Mouse (Mus musculus): ENCODE results near the gene Nup62. TPM values are rescaled to one million over a fixed set of nuclear protein-coding genes. Genes with fewer than 3 reads are reported as not detected.

The Nup62 gene
- polyA plus RNA-seq, 2 experiments, result 31.5 to 44.8 TPM

DNA sequence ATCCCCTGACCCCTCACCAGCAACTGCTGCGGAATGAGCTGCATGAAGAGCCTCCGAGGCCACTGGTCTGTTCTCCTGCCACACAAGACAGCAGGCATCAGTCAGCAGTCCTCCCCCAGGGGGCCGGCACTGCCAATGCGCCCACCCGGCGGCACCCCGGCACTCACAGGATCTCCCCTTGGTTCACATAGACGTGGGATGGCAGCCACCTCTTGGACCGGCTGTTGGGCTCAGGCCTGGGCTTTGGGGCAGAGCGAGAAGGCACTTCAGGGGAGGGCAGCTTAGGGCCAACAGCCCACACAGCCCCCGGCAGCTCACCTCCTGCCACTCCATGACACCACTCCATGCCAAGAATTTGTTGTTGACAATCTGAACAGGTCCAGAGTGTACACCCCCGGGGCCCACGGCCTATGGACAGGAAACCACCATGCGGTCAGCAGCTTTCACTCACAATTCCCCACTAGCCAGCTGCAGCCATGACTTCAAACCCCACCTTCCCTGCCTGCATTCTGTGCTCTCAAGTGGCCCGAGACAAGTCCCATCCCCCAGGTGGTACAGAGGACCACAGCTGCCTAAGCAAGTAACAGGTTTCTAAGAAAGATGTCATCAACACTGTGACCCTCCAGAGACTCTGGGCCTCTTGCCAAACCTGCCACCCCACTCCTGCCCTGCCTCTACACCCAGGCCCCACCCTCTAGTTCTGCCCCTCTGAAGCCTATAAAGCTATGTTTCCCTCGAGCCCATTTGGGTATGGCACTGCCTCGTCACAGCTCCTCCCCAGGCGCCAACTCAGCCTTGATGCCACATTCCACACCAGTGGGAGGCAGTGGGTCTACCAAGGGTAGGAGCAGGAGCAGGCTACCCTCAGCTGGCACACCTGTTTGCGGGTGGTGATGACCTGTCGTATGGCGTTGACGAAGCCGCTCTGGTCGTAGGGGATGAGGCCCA lies 49.0 kb downstream of the Nup62 start:
- WGBS (ENCODE audit: insufficient replicate concordance), result 76% methylated on average over 24 of the region's 24 CpGs
- ATAC-seq (ENCODE audit: insufficient read depth) (no peak), DNase-seq (ENCODE audit: low read depth in 3 of 3, low spot score in 3 of 3) (no peak)
- Histone ChIP-seq H3K4me3 (ENCODE audit: insufficient read depth in 1 of 2, low read depth in 2 of 2, low read length in 2 of 2) (no peak overlapping the region), H3K9ac (replicated peaks) (no peak overlapping the region), H3K36me3 (replicated peaks; ENCODE audit: control insufficient read depth, insufficient read depth, low read depth) (peaks cover 10% of the 10 kb centered on the region), H3K27me3 (ENCODE audit: control insufficient read depth, insufficient read depth, low read length) (no peaks in the 10 kb centered on the region), H3K9me3 (ENCODE audit: control insufficient read depth, low read length) (no peaks in the 10 kb centered on the region), H3K27ac (no peak overlapping the region), H3K4me2 (ENCODE audit: low read depth) (no peak overlapping the region), H3K4me1 (replicated peaks; ENCODE audit: control insufficient read depth in 2 of 2, insufficient read depth in 2 of 2, low read length in 1 of 2) (peaks cover 6 to 16% of the 10 kb centered on the region in 2 experiments; a peak in 3 of 4 replicates)
- no peak for TF ChIP-seq CTCF (IDR thresholded peaks at IDR 0.05; ENCODE audit: low read depth)

DNA sequence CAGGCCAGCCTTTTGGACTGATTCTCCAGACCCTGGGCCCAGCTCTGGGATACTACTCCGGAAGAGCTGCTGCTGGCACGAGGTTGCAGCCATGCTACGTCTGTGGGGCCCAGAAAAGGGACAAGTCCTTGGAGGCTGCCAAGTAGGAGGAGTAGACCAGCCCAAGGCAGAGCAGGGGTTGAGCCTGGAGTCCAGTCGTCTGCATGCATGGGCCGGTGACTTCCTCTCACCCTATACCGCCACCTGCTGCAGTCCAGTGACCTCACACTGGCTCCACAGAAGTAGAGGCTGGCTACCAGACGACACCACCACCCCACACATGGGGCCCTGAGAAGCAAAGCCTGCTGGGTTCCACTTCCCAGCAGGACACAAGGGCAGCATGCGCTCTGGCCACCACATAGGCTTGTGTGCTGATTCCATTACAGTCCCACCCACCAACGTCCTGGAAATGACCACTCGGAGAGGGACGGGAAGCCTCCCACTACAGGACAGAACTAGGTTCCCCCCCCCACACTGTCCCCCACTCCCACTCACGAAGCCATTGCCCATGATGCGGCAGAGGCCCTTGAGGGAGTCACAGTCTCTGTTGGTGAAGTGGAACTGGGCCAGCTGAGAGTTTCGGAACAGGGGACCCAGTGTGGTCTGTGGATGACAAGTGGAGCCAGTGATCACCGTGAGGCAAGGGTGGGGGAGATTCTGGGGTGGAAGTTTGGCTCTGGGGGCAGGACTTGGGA lies 50.6 kb downstream of the Nup62 start:
- no peak for ATAC-seq (ENCODE audit: insufficient read depth)
- TF ChIP-seq EP300 (IDR thresholded peaks at IDR 0.05; ENCODE audit: low read depth), result no peak
- TF ChIP-seq CTCF (IDR thresholded peaks at IDR 0.05; ENCODE audit: low read depth), result peak; percentile 52
- H3K9ac ChIP-seq (replicated peaks), result no peak overlapping the region; the same call in 1 of the 2 replicates
- 48% methylated on average over 15 of the region's 15 CpGs for WGBS (ENCODE audit: insufficient replicate concordance)
- H3K4me2 ChIP-seq (ENCODE audit: low read depth), result no peak overlapping the region
- H3K9me3 ChIP-seq (ENCODE audit: control insufficient read depth, low read length), result no peaks in the 10 kb centered on the region
- peaks cover 10% of the 10 kb centered on the region for H3K36me3 ChIP-seq (replicated peaks; ENCODE audit: control insufficient read depth, insufficient read depth, low read depth)
- peaks cover 6 to 19% of the 10 kb centered on the region in 2 experiments for H3K4me1 ChIP-seq (replicated peaks; ENCODE audit: control insufficient read depth in 2 of 2, insufficient read depth in 2 of 2, low read length in 1 of 2)
- DNase-seq (ENCODE audit: low read depth in 3 of 3, low spot score in 3 of 3), result no peak
- no peak overlapping the region; the same call in 1 of the 2 replicates for H3K27ac ChIP-seq
- no peak overlapping the region for H3K4me3 ChIP-seq (ENCODE audit: insufficient read depth in 1 of 2, low read depth in 2 of 2, low read length in 2 of 2)
- no peaks in the 10 kb centered on the region for H3K27me3 ChIP-seq (ENCODE audit: control insufficient read depth, insufficient read depth, low read length)

DNA sequence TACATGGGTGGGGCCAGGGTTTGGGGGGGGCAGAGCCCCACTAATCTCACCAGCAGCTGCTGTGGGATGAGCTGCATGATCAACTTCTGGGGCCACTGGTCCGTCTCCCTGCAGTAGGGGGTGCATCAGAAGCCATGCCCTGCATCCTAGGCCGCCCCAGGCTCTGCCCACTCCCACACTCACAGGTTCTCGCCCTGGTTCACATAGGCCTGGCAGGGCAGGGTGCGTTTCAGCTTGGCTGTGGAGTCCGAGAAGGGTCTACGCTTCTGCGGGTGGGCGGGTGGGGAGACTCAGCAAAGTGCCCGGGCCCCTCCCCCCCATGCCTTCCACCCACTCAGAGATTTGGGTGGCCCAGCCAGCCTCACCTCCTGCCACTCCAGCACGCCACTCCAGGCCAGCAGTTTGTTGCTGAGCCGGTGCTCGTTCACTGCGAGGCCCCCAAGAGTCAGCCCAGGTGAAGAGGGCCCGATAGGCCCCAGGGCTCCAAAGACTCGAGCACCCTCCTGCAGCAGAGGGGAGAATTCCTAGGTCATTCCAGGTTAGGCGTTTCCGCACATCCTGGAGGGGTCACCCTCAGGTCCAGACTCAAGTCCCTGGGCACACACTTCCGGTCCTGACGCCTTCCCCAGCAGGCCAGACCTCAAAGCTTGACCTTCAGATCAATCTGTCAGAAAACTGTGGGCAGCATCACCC lies 51.3 kb downstream of the Nup62 start:
- Histone ChIP-seq H3K4me1 (replicated peaks; ENCODE audit: control insufficient read depth in 2 of 2, insufficient read depth in 2 of 2, low read length in 1 of 2) (peaks cover 6 to 19% of the 10 kb centered on the region in 2 experiments), H3K4me2 (ENCODE audit: low read depth) (peak overlapping the region; percentile 86; the same call in 1 of the 2 replicates), H3K4me3 (ENCODE audit: insufficient read depth in 1 of 2, low read depth in 2 of 2, low read length in 2 of 2) (no peak overlapping the region), H3K27ac (no peak overlapping the region), H3K27me3 (ENCODE audit: control insufficient read depth, insufficient read depth, low read length) (no peaks in the 10 kb centered on the region), H3K36me3 (replicated peaks; ENCODE audit: control insufficient read depth, insufficient read depth, low read depth) (peaks cover 10% of the 10 kb centered on the region), H3K9me3 (ENCODE audit: control insufficient read depth, low read length) (no peaks in the 10 kb centered on the region), H3K9ac (replicated peaks) (no peak overlapping the region)
- no peak for ATAC-seq (ENCODE audit: insufficient read depth)
- TF ChIP-seq CTCF (IDR thresholded peaks at IDR 0.05; ENCODE audit: low read depth) (no peak), EP300 (IDR thresholded peaks at IDR 0.05; ENCODE audit: low read depth) (no peak)
- no peak for DNase-seq (ENCODE audit: low read depth in 3 of 3, low spot score in 3 of 3)
- WGBS (ENCODE audit: insufficient replicate concordance), result 71% methylated on average over 19 of the region's 19 CpGs

DNA sequence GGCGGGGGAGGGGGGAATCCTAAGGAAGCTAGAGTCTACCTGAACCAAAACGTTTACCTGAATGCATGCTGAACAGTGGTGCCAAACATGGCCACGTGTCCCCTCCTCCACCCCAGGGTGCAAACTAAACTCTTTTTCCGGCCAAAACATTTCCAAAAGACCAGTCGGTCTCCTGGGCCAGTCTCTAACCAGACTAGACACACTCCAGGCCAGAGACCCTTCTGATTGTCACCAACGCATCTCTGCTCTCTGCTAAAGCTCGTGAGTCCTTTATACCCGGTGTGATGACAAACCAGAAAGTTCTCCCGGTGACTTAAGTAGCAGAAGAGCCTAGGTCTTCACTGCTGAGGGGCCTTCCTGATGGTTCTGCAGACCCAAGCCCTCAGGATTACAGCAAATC lies 51.9 kb downstream of the Nup62 start:
- TF ChIP-seq EP300 (IDR thresholded peaks at IDR 0.05; ENCODE audit: low read depth), result no peak
- TF ChIP-seq CTCF (IDR thresholded peaks at IDR 0.05; ENCODE audit: low read depth), result no peak
- Histone ChIP-seq H3K36me3 (replicated peaks; ENCODE audit: control insufficient read depth, insufficient read depth, low read depth) (peaks cover 7% of the 10 kb centered on the region), H3K27me3 (ENCODE audit: control insufficient read depth, insufficient read depth, low read length) (no peaks in the 10 kb centered on the region), H3K4me2 (ENCODE audit: low read depth) (peak overlapping the region; percentile 86), H3K4me3 (ENCODE audit: insufficient read depth in 1 of 2, low read depth in 2 of 2, low read length in 2 of 2) (peak overlapping the region in 1 of 2 experiments; percentile 69; a peak in 1 of 4 replicates), H3K27ac (no peak overlapping the region), H3K9ac (replicated peaks) (no peak overlapping the region), H3K4me1 (replicated peaks; ENCODE audit: control insufficient read depth in 2 of 2, insufficient read depth in 2 of 2, low read length in 1 of 2) (peaks cover 6 to 19% of the 10 kb centered on the region in 2 experiments), H3K9me3 (ENCODE audit: control insufficient read depth, low read length) (no peaks in the 10 kb centered on the region)
- DNase-seq (ENCODE audit: low read depth in 3 of 3, low spot score in 3 of 3) (no peak), ATAC-seq (ENCODE audit: insufficient read depth) (no peak)
- WGBS (ENCODE audit: insufficient replicate concordance), result 60% methylated on average over 9 of the region's 9 CpGs

Data from liver, embryonic 14.5 days (tissue).